Comparison of ENCODE assay signal across 32 mouse cellular contexts in the genomic region with DNA sequence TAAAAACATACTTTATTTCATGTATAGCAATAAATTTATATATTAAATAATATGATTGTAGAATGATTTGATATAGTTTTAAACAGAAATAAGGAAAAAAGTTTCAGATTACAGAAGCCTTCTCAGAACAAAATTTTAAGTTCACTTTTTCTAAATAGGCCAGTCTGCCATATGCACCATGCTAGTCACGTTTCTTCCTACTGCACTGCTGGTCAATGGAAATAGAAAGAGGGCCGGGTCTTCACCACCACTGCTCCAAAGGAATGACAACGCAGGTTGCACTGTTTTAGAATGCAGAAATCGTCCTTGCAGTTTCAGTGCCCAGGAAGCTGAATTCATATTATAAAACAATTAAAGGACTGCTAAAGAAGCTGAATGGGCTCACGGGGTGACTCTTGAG.
"Had no signal": no experiment of that assay in that cellular context is flagged by ENCODE, and none has a peak within 500 bp of the region (broad histone marks: within the 10 kb centered on the region; RNA-seq: fewer than 3 reads in every experiment).

No protein-coding gene starts in this region.

- DNase-seq: heart, postnatal 10 days; heart, postnatal 14 days; heart, postnatal 36 days; heart, postnatal 4 days; kidney, adult 11 months; kidney, adult 18-20 months; kidney, adult 2 months; kidney, adult 8-10 months; kidney, adult 9 months; kidney, postnatal 25 days; kidney, postnatal 36 days; layer of hippocampus, adult 9-11 months; layer of hippocampus, postnatal 36 days had no signal

- H3K4me2 ChIP-seq: heart, embryonic 11.5 days; heart, embryonic 12.5 days; heart, embryonic 13.5 days; heart, embryonic 15.5 days; hindbrain, embryonic 12.5 days; hindbrain, embryonic 13.5 days; hindbrain, embryonic 14.5 days; hindbrain, embryonic 15.5 days; kidney, embryonic 15.5 days had no signal

- H3K9ac ChIP-seq: heart, embryonic 12.5 days; heart, embryonic 13.5 days; heart, embryonic 15.5 days; hindbrain, embryonic 12.5 days; hindbrain, embryonic 13.5 days; hindbrain, embryonic 14.5 days; hindbrain, embryonic 15.5 days; kidney, embryonic 15.5 days had no signal

- H3K27ac ChIP-seq: heart, embryonic 10.5 days; heart, embryonic 13.5 days; heart, embryonic 15.5 days; hindbrain, embryonic 10.5 days; hindbrain, embryonic 12.5 days; hindbrain, embryonic 13.5 days; hindbrain, embryonic 14.5 days; hindbrain, embryonic 15.5 days; hindbrain, postnatal 0 days; kidney, embryonic 15.5 days; kidney, postnatal 0 days; layer of hippocampus, adult 2 months; left cerebral cortex, adult 2 months had no signal

- ATAC-seq: hindbrain, embryonic 16.5 days; hindbrain, postnatal 0 days; inflammation-experienced regulatory T-cells, adult 6 months; intestine, embryonic 16.5 days; intestine, postnatal 0 days had no signal

- H3K4me1 ChIP-seq: heart, embryonic 10.5 days; heart, embryonic 12.5 days; heart, embryonic 13.5 days; heart, embryonic 15.5 days; hindbrain, embryonic 10.5 days; hindbrain, embryonic 12.5 days; hindbrain, embryonic 13.5 days; hindbrain, embryonic 15.5 days; kidney, embryonic 15.5 days had no signal

- H3K4me3 ChIP-seq: heart, embryonic 10.5 days; heart, embryonic 12.5 days; heart, embryonic 13.5 days; heart, embryonic 15.5 days; hindbrain, embryonic 10.5 days; hindbrain, embryonic 12.5 days; hindbrain, embryonic 13.5 days; hindbrain, embryonic 15.5 days; kidney, embryonic 15.5 days; layer of hippocampus, adult 2 months; left cerebral cortex, adult 2 months had no signal

- H3K36me3 ChIP-seq: heart, embryonic 10.5 days; heart, embryonic 12.5 days; heart, embryonic 13.5 days; heart, embryonic 15.5 days; hindbrain, embryonic 10.5 days; hindbrain, embryonic 12.5 days; hindbrain, embryonic 13.5 days; hindbrain, embryonic 15.5 days; kidney, embryonic 15.5 days had no signal

- H3K27me3 ChIP-seq: heart, embryonic 12.5 days; heart, embryonic 13.5 days; heart, embryonic 15.5 days; hindbrain, embryonic 12.5 days; hindbrain, embryonic 13.5 days; hindbrain, embryonic 15.5 days; kidney, embryonic 15.5 days had no signal

- H3K9me3 ChIP-seq: heart, embryonic 10.5 days; heart, embryonic 13.5 days; heart, embryonic 15.5 days; hindbrain, embryonic 10.5 days; hindbrain, embryonic 12.5 days; hindbrain, embryonic 13.5 days; hindbrain, embryonic 15.5 days; kidney, embryonic 15.5 days had no signal
